Mouse (Mus musculus): Measurements from ENCODE around the gene Gm12185.
"Not testable (repeated sequence)": the region's sequence is repeated elsewhere in the genome, so short reads cannot be mapped to it uniquely, and the experiment has no call there.

The Gm12185 gene

DNA sequence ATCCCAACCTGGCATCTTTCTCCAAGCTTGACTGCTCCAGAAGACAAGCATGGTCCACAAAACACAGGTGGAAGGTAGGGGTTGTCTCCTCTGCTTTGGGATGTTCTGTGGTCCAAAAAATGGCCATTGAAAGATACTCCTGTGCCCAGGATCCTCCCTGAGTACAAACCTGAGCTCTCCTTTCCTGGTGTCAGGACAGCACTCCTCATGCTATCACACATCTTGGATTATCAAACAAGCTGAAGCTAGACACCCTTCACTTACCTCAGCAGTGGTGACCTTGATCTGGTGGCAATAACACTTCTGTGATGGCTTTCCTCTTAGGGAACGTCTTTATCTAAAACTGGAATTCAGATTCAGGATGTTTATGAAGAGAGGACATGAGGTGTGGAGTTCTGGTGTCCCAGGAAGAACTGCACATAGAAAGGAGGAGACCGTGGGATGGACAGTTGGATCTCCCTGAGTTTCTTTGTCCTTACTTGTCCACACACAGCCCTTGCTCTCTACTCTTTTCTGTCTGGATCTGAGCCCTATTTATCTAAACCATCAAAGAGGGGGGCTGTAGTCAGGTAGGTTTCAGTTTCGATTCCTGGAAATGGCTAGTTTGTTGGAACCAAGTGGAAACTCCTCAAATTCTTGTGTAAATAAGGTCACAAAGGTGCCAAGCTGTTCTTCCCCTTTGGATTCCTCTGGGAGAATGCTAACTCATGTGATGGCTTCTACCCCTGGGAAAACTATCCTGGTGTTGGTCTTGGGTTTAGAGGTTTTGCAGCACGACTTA, at the start of gene Gm12185:
Gene Gm12185, minus strand, starts transcription at position 487 of the 781 bp plus-strand sequence.
- not testable (repeated sequence) for DNase-seq (ENCODE audit: low read depth)

DNA sequence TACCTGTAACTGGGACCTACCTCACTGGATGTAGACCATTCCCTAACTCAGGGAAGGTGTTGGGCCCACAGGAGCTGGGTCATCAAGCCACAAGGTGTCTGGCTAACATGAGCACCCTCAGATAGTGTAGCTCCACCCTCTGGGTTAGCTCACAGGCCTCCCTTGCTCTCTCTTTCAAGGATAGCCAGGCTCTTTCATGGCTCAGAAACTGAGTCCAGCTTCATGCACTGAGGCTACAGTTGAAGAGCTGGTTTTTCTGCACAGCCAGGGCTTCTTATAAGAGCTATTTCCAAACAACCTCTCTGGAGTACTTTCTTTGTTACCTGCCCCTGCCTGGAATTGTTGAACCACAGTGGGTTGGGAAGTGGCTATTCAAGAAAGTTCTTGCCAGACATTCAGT, 20.0 kb upstream of the Gm12185 start:
- DNase-seq (ENCODE audit: low read depth) = not testable (repeated sequence)

DNA sequence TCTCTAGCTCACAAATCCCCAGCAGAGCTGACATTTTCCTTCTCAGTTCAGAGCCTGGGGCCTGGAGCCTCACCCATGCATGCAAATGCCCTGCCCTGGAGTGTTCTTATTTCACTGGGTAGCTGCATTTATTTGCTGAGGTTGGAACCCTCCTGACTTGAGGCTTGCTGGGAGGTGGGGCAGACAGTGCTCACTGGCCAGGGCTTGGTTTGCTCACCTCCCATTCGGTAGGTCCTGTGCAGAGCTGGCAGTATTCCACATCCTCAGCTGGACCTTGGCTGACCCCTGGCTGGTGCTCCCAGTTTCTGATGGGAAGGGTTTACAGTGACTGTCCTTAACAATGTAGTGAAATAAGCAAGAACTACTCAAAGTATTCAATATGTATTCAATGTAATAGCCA, 14.8 kb upstream of the Gm12185 start:
- not testable (repeated sequence) for DNase-seq (ENCODE audit: low read depth)

DNA sequence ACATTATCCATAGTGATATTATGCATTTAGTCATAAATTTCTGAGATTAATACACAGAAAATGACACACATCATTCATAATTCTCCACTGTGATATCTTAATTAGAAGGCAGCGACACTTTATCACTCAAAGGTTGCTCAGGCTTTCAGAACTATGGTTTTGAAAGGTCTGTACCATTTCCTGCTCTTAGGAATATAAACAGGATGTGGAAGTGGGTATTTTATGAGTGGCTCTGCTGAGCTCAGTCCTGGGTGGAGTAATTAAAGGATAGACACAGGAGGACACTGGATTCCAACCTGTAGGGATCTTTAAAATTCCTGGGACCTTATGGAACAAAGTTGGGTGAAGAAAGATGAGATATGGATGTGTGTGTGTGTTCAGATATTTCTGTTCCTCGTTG, 14.3 kb upstream of the Gm12185 start:
- DNase-seq (ENCODE audit: low read depth) = not testable (repeated sequence)

DNA sequence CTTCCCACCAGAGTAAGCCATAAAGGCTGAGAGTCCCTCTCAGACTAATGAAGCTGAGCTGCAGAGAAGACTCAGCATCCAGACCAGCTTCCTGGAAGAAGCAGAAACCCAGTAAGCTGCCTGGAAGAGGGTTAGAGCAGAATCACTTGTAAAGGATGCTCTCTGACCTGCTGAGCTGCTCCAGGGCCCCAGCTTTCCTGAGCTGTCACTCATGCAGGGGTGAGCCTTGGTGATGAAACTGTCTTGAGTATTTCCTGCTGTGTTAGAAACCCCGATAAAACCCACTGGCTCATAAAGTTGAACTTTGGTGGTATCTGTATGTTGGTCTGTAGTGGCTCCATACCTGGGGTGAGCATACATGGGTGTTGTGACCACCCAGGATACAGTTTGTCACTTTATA, 8.4 kb upstream of the Gm12185 start:
- DNase-seq (ENCODE audit: low read depth) = not testable (repeated sequence)

DNA sequence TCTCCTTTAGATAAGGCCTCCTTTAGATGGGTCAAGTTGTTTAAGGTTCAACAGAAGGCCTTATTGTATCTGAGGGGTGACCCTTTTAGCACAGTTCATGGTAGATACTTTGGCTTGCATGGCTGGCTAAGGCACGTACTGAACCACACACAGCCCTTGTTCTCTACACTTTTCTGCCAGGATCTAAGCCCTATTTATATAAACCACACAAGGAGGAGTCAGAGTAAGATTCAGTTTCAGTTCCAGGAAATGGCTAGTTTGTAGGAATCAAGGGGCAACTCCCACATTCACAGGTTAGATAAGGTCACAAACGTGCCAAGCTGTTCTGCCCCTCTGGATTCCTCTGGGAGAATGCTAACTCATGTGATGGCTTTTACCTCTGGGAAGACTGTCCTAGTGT, 2.0 kb upstream of the Gm12185 start, which contains the start of gene Tgtp1:
Gene Tgtp1, minus strand, starts transcription at position 155 of the 400 bp plus-strand sequence.
- DNase-seq (ENCODE audit: low read depth) = not testable (repeated sequence)

DNA sequence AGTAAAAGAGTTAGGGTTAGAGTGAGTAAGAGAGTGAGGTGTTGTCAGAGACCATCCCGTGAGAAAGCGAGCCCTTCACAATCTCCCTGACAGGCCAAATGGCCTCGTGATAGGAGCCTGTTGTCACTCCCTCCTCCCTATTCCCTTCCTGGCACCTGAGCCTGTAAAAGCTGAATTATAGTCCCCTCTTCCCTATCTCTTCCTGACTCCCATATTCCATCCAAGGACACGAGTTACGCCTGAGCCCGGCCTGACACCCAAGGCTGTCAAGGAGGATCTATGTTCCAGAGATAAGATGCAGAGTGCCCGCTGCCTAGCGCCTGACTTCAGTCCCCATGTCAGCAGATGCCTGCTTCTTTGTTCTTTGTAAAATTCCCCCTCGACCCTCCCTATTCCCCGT, 1.3 kb upstream of the Gm12185 start:
- not testable (repeated sequence) for DNase-seq (ENCODE audit: low read depth)

DNA sequence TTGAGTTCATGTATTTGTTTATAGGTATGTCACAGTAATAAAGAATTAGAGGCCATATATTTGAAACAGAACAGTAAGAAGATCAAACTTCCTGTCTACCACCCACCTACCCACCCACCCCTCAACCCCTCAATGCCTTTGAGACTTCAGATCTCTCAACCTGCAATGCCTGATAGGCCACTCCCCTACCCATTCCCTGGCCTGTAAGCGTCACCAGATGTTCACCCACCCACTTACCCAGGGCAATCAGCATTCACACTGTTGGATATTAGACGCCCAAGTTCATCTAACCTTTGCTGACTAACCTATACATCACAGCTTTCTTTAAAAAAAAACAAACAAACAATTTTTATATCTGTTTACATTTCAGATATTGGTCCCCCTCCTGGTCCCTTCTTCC, 2.0 kb downstream of the Gm12185 start:
- DNase-seq (ENCODE audit: low read depth) = not testable (repeated sequence)

DNA sequence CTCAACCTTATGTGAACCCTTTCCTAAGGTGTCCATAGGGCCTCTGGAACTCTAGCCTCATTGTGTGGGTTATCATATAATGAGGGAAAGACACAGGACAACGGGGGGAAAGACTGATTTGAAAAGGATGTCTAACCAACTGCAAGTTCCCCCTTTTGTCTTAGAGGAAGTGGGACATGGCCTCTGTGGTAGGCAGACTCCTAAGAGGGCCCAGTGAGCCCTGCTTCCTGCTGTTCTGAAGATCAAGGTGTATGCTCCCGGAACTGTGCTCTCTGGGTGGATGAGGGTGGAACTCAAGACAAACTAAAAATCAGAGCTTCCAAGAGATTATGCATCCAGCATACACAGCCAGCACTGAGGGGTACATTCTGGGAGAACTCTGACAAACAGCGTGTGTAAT, 3.8 kb downstream of the Gm12185 start:
- not testable (repeated sequence) for DNase-seq (ENCODE audit: low read depth)

DNA sequence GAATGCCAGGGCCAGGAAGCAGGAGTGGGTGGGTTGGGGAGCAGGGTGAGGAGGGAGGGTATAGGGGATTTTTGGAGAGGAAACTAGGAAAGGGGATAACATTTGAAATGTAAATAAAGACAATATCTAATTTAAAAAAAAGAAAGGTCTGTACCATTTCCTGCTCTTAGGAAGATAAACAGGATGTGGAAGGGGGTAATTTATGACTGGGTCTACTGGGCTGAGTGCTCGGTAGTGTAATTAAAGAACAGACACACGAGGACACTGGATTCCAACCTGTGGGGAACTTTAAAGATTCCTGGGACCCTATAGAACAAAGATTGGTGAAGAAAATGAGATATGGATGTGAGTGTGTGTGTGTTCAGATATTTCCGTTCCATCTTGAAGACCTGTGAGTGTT, 9.2 kb downstream of the Gm12185 start:
- not testable (repeated sequence) for DNase-seq (ENCODE audit: low read depth)

DNA sequence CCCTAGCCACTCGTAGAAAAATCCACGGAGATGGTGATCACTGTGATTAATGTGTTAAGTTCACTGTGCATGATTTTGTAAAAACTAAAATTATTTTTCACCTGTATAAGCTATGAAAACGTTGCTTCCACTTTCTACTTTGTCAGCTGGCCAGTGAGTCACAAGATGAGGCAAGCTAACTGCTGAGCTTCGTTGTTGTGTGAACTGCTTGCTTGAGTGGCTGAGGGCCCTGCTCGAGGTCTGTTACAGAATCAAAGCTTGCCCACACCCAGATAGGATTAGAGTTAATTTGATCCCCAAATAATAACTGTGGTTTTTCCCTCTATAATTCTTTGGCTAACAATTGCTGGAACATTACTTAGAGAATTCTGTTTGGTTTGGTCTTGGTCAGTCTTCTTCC, 12.0 kb downstream of the Gm12185 start:
- DNase-seq (ENCODE audit: low read depth) = not testable (repeated sequence)

DNA sequence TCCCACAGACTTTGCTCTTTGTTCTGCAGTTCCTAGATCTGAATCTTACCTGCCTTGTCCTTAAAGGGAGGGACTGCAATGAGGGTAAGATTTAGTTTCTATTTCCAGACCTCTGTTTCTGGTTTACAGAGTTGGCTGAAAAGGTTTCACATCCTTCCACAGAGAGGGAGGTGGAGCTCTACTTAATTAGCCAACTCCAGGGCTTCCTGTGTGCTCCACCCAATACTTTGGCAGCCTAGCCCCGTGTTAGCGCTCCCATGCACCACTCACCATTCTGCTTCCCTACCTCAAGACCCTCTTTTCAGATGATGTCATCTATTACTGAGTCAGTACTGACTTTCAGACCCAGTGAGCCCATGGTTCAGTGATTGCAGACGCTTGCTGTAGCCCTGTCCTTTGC, 12.8 kb downstream of the Gm12185 start, which contains the start of gene 9930111J21Rik1:
Gene 9930111J21Rik1, minus strand, starts transcription at position 148 of the 400 bp plus-strand sequence.
- DNase-seq (ENCODE audit: low read depth) = not testable (repeated sequence)

DNA sequence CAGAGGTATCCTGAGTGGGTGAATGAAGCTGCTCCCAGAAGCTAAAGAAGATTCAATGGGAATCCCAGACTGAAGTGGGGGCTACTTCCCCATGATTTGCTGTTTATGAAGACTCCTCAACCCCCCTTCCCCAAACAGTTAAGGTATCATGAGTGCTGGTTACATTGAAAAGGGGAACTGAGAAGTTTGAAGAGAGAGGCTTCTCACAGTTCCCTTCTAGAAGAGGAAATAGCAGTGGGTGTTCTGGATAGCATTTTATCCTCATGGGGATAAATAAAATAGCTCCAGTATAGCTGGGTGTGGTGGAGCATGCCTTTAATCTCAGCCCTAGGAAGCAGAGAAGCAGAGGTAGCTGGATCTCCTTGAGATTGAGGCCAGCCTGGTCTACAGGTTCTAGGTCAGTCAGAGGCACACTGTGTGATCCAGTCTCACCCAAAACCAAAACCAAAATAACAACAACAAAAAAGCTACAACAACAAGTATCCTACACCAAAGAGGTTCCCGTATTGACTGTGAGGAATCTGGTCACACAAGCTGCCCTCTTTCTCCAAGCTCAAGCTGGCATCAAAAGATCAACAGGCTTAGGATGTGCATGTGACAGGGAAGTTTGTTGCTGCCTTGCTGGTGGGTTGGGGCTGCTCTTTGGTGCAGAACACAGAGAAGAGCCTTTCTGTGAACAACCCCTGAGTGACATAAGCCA, 13.6 kb downstream of the Gm12185 start, which contains the start of gene Olfr56:
Gene Olfr56, plus strand, starts transcription at position 650 of the 700 bp plus-strand sequence.
- DNase-seq (ENCODE audit: low read depth) = not testable (repeated sequence)

DNA sequence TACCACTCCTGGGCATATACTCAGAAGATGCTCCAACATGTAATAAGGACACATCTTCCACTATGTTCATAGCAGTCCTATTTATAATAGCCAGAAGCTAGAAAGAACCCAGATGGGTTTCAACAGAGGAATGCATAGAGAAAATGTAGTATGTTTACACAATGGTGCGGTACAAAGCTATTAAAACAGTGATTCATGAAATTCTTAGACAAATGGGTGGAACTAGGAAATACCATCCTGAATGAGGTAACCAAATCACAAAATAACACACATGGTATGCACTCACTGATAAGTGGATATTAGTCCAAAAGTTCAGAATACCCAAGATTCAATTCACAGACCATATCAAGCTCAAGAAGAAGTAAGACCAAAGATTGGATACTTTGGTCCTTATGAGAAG, 17.3 kb downstream of the Gm12185 start:
- not testable (repeated sequence) for DNase-seq (ENCODE audit: low read depth)

DNA sequence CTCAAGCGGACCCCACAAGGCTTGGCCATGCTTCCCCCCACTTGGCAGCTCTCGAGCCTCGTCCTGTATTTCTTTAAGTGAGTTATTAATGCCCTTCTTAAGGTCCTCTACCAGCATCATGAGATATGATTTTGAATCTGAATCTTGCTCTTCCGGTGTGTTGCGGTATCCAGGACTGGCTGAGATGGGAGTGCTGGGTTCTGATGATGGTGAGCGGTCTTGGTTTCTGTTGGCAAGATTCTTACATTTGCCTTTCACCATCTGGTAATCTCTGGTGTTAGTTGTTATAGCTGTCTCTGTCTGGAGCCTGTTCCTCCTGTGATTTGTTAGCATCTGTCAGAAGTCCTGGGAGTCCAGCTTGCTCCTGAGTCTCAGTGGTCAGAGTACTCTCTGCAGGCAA, 45.9 kb downstream of the Gm12185 start, which contains the start of gene Psme2b:
Gene Psme2b, minus strand, starts transcription at position 101 of the 400 bp plus-strand sequence.
- not testable (repeated sequence) for DNase-seq (ENCODE audit: low read depth)

DNA sequence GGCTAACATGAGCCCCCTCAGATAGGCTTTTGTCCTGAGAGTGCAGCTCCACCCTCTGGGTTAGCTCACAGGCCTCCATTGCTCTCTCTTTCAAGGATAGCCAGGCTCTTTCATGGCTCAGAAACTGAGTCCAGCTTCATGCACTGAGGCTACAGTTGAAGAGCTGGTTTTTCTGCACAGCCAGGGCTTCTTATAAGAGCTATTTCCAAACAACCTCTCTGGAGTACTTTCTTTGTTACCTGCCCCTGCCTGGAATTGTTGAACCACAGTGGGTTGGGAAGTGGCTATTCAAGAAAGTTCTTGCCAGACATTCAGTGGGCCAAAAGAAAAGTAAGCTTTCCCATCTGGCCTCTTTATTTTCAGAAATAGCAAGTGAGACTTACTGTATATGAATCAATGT, 52.7 kb downstream of the Gm12185 start:
- not testable (repeated sequence) for DNase-seq (ENCODE audit: low read depth)

DNA sequence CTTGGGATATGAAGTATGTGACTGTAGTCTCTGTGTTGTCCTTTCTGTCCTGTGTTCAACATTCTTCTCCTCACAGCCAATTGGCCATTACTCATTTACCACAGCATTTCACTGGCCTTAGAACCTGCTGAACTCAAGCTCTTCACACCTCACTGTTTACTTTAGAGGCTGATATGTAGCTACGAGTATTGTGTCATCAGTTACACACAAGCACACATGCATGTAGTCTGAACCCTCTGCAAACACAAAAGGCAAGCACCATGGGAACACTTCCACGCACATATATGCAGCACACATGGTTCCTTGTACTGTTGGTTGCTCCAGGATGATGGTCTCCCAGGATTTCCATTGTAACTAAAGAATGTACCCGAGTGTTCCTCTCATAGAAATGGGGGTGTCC, 56.7 kb downstream of the Gm12185 start:
- not testable (repeated sequence) for DNase-seq (ENCODE audit: low read depth)

DNA sequence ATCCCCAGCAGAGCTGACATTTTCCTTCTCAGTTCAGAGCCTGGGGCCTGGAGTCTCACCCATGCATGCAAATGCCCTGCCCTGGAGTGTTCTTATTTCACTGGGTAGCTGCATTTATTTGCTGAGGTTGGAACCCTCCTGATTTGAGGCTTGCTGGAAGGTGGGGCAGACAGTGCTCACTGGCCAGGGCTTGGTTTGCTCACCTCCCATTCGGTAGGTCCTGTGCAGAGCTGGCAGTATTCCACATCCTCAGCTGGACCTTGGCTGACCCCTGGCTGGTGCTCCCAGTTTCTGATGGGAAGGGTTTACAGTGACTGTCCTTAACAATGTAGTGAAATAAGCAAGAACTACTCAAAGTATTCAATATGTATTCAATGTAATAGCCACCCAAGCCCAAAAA, 58.1 kb downstream of the Gm12185 start:
- DNase-seq (ENCODE audit: low read depth) = not testable (repeated sequence)

DNA sequence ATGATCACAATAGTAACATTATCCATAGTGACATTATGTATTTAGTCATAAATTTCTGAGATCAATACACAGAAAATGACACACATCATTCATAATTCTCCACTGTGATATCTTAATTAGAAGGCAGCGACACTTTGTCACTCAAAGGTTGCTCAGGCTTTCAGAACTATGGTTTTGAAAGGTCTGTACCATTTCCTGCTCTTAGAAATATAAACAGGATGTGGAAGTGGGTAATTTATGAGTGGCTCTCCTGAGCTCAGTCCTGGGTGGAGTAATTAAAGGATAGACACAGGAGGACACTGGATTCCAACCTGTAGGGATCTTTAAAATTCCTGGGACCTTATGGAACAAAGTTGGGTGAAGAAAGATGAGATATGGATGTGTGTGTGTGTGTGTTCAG, 58.6 kb downstream of the Gm12185 start:
- DNase-seq (ENCODE audit: low read depth) = not testable (repeated sequence)

DNA sequence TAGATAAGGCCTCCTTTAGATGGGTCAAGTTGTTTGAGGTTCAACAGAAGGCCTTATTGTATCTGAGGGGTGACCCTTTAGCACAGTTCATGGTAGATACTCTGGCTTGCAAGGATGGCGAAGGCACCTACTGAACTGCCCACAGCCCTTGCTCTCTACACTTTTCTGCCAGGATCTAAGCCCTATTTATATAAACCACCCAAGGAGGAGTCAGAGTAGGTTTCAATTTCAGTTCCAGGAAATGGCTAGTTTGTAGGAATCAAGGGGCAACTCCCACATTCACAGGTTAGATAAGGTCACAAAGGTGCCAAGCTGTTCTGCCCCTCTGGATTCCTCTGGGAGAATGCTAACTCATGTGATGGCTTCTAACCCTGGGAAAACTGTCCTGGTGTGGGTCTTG, 64.0 kb downstream of the Gm12185 start:
- not testable (repeated sequence) for DNase-seq (ENCODE audit: low read depth)

DNA sequence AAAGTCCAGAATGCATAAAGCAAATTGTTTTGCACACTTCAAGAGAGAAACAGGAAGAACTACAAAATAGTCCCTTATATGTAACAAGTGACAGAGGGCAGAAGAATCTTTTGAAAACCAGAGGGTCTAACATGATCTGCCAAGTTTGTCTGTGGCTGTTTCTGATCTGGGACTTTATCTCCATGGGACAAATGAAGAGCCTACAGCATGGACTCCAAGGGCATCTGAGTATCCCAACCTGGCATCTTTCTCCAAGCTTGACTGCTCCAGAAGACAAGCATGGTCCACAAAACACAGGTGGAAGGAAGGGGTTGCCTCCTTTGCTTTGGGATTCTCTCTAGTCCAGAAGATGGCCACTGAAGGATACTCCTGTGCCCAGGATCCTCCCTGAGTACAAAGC, 65.6 kb downstream of the Gm12185 start:
- DNase-seq (ENCODE audit: low read depth) = not testable (repeated sequence)

DNA sequence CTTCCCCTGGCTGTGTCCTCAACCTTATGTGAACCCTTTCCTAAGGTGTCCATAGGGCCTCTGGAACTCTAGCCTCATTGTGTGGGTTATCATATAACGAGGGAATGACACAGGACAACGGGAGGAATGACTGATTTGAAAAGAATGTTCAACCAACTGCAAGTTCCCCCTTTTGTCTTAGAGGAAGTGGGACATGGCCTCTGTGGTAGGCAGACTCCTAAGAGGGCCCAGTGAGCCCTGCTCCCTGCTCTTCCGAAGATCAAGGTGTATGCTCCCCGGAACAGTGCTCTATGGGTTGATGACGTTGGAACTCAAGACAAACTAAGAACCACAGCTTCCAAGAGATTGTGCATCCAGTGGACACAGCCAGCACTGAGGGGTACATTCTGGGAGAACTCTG, 68.2 kb downstream of the Gm12185 start:
- not testable (repeated sequence) for DNase-seq (ENCODE audit: low read depth)

DNA sequence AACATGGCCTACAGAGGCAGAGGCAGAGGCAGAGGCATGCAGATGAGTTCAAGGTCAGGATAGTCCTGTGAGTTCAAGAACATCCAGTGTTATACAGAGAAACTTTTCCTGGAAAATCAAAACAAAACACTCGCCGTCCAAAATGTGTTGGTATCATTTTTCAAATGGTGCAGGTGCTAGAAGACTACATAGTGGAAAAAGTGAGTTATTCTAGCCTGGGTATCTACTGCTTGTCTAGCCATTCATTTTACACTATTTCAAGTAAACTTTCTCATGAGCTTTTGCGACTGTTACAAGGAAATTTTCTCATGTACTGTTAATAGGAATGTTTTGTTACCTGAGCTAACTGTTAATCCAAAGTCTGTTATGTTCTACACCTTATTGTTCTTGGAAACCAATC, 73.6 kb downstream of the Gm12185 start:
- DNase-seq (ENCODE audit: low read depth) = no peak

Data from c-Kit-positive CD71-positive TER-119-negative erythroid progenitor cells, embryonic 14.5 days (primary cell).